Mouse (Mus musculus): ENCODE measurements around the gene Ucn2.
A peak's percentile ranks its signal among the peaks of the same experiment; 100 is the strongest.

Ucn2 gene

GRCm38 (mm10) chr9:108992085-108992469, 6.3 kb downstream of the Ucn2 start:
- DNase-seq (ENCODE audit: low read depth in 1 of 2, low spot score in 2 of 2) = no peak

DNA sequence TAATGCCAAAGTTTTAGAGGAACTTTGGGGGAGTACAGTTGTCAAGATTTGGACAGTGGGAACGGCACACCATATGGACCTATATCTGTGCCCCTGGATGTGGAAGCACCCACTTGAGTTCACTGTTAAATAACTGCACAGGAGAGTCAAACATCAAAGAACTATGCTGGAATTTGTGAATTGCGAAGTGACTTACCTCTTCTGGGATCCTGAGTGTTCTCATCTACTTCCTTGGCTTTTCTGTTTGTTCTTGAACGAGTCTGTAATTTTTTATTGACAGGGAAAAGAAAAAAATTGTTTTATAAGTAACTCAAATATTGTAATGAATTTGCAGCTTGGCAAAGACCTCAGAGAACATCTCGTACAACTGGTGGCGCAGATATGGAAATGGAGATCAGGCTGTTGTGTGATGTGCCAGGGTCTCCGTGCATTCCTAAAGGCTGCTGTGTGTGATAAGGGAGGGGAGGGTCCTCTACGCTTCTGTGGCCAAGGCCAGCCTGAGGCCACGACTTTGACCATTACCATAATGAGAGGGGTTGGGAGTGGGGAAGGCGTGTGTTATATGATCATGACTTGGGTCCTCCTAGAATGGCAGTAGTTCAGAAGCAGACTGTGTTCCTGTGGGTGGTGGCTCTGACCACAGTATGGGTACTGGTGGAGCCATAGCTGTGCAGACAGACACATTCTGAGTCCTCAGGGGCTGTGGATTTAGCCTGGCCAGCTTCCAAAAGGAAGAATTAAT, 7.0 kb downstream of the Ucn2 start:
- DNase-seq (ENCODE audit: low read depth in 1 of 2, low spot score in 2 of 2) = no peak

DNA sequence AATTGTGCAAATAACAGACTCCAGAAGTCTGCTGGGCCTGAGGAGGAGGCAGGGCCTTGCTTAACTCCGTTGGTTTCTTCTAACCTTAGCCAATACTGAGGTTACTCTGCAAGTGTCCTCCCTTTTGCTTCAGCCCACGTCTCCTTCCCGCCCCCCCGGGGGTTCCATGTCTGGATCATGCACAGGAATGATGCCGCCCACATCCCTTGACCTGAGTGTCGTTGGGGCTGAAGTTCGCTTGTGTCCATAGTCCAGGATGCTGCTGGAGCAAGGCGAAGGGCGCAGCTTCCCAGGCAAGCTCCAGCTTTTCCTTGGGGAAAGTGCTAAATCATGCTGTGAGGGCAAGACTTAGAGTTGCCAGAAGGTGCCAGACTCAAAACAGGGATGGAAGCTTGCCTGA, 10.6 kb downstream of the Ucn2 start:
- DNase-seq (ENCODE audit: low read depth in 1 of 2, low spot score in 2 of 2) = no peak

DNA sequence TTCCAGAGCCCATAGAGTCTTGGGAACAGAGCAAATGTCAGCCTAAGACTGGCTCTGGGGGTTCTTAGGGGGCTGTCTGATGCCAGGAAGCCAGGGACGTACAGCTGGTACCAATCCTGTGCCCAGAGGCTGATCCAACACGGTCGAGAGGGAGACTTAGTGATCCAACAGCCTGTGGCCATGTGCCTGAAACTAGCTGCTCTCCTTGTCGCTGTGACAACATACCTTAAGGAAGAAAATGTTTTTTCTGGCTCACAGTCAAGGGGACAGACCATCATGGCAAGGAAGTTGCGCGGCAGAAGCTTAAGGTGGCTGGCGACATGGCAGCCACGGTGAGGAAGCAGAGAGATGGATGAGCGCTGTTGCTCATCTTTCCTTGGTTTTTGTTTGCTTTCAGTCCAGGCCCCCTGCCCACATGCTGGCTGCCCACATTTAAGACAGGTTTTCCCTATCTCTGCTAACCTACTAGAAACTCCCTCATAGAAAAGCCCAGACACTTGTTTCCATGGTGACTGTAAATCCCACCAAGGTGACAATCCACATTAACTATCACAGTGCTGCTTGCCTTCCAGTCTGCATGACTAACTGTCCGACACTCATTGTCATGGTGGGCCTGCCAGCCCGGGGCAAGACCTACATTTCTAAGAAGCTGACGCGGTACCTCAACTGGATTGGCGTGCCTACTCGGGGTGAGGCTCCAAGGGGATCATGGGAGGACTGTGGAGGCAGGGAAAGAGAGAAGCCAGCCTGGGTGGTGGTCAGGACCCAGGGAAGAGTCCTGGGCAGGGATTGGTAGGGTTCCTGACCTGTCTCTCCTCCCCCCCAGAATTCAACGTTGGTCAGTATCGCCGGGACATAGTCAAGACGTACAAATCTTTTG, 12.7 kb downstream of the Ucn2 start:
- DNase-seq (ENCODE audit: low read depth in 1 of 2, low spot score in 2 of 2) = no peak

- DNase-seq (ENCODE audit: low read depth in 1 of 2, low spot score in 2 of 2) = peak in 1 of 2 experiments; percentile 32
These were observed 13.3 kb downstream of the Ucn2 start for GRCm38 (mm10) chr9:108999167-108999526.

- peak in 1 of 2 experiments; percentile 53 for DNase-seq (ENCODE audit: low read depth in 1 of 2, low spot score in 2 of 2)
These were observed 14.9 kb downstream of the Ucn2 start for GRCm38 (mm10) chr9:109000726-109001125.

- no peak for DNase-seq (ENCODE audit: low read depth in 1 of 2, low spot score in 2 of 2)
These were observed 17.4 kb downstream of the Ucn2 start for GRCm38 (mm10) chr9:109003201-109003600.

DNA sequence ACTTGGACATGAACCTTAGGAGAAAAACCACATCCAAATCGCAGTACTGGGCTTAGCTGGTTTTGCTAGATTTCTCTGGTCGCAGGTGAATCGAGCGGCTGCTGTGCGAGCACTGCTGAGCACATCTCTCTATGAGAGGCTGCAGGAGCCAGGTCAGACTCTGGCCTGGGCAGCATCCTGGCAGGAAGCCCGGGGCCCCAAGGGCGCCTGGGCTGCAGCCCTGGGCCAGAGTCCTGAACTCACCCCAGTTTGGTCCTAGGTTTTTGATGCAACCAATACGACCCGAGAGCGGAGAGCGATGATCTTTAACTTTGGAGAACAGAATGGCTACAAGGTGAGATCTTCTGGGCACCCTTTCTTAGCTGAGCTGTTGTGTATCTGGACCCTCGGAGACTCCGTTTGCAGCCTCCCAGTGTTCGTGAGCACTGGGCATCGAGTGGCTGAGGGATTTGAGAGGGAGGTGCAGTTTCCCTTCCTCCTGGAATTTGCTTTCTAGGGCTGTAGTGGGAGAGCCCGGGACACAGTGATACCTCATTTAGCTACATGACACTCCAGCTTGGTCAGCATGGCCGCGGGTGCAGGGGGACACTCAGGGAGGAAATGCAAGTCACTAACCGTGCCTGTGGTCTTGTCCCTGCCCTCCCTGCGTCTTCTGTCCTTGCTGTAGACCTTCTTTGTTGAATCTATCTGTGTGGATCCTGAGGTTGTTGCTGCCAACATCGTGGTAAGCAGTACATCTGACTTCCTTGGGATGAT, 21.4 kb downstream of the Ucn2 start:
- DNase-seq (ENCODE audit: low read depth in 1 of 2, low spot score in 2 of 2) = no peak

DNA sequence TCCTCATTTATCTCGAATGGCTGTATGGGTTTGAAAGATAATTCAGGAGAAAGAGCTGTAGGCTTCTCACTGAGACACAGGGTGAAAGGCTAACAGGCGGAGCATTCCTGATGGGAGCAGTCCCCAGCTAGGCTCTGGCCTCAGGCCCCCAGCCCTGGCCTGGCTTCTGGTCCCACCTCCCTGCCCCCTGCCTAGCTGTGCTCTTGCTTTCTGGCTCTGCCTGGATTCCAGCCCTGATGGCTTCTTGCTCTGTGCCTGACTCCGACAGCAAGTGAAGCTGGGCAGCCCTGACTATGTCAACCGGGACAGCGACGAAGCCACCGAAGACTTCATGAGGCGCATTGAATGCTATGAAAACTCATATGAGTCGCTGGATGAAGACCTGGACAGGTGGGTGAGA, 22.3 kb downstream of the Ucn2 start:
- DNase-seq (ENCODE audit: low read depth in 1 of 2, low spot score in 2 of 2) = no peak

- DNase-seq (ENCODE audit: low read depth in 1 of 2, low spot score in 2 of 2) = no peak
These were observed 23.3 kb downstream of the Ucn2 start for GRCm38 (mm10) chr9:109008994-109009635.

- peak in 1 of 2 experiments; percentile 36 for DNase-seq (ENCODE audit: low read depth in 1 of 2, low spot score in 2 of 2)
These were observed 24.0 kb downstream of the Ucn2 start for GRCm38 (mm10) chr9:109009636-109010315.

DNA sequence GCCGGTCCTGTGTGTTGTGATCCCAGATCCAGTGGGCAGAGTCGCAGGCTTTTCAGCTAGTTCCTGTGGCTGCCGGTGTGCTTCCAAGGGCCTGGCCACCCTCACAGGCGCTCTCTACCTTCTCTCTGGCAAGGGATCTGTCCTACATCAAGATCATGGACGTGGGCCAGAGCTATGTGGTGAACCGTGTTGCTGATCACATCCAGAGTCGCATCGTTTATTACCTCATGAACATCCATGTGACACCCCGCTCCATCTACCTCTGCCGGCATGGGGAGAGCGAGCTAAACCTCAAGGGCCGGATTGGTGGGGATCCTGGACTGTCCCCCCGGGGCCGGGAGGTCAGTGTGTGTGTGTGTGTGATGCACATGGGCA, 24.5 kb downstream of the Ucn2 start:
- no peak for DNase-seq (ENCODE audit: low read depth in 1 of 2, low spot score in 2 of 2)

DNA sequence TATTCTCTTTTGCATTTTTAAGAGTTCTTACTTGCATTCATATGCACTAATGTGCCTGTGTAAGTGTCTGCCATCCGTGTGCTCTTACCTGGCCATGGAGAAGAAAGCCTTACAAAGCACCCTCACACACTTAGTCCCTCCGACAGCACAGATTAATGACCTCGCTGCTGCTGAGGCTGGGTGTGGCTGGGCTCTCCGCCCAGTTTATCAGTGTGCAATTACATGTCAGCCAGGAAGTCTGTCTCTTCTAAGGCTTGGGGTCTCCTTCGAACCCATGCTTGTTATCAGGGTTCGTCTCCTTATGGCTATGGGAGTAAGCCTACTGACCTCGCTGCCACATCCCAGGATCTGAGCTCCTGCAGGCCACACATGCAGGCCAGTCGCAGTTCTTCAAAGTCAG, 29.6 kb downstream of the Ucn2 start:
- DNase-seq (ENCODE audit: low read depth in 1 of 2, low spot score in 2 of 2) = no peak

DNA sequence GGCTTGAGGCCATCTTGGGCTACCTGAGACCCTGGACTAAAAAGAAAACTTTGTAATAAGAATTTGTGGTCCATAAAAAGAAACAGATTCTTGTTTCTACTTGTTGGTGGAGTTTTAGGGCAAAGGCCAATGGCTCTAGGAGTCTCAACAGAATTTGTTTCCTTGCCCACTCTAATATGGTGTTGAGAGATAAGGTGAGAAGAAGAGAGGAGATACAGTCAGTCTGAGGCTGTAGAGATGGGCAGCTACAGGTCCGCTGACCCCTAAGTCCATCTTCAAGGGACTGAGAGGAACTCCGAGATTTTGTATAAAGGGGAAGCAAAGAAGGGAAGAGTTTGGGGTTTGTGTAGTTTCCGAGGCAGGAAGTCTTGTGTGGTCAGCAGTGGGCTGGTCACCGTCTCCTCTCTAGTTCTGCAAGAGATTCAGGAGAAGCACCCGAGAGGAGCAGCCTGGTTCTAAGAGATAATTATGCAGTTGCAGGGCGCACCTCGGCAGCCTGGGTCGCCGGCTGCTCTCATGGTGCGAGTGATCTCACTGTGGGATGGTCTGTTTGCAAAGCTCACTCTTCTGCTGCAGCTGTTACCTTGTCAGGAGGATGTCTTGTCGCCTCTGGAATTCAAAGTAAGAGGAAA, 31.3 kb downstream of the Ucn2 start:
- DNase-seq (ENCODE audit: low read depth in 1 of 2, low spot score in 2 of 2) = peak in 1 of 2 experiments; percentile 30

- DNase-seq (ENCODE audit: low read depth in 1 of 2, low spot score in 2 of 2) = peak in 1 of 2 experiments; percentile 64
These were observed 35.6 kb downstream of the Ucn2 start for GRCm38 (mm10) chr9:109021428-109021827.

- DNase-seq (ENCODE audit: low read depth in 1 of 2, low spot score in 2 of 2) = peak in 1 of 2 experiments; percentile 51
These were observed 37.3 kb downstream of the Ucn2 start for GRCm38 (mm10) chr9:109022866-109023685.

DNA sequence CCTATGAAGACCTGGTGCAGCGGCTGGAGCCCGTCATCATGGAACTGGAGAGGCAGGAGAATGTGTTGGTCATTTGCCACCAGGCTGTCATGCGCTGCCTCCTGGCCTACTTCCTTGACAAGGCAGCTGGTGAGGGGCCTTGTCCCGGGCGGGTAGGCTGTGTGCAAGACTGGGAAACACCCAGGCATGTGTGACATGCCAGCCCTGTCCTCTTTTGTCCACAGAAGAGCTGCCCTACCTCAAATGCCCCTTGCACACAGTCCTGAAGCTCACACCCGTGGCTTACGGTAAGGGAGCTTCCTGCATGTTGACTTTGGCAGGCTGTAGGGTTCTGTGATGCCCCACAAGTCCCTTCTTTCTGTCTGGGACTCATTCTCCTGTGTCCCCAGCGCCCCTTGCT, 41.7 kb downstream of the Ucn2 start:
- DNase-seq (ENCODE audit: low read depth in 1 of 2, low spot score in 2 of 2) = no peak

DNA sequence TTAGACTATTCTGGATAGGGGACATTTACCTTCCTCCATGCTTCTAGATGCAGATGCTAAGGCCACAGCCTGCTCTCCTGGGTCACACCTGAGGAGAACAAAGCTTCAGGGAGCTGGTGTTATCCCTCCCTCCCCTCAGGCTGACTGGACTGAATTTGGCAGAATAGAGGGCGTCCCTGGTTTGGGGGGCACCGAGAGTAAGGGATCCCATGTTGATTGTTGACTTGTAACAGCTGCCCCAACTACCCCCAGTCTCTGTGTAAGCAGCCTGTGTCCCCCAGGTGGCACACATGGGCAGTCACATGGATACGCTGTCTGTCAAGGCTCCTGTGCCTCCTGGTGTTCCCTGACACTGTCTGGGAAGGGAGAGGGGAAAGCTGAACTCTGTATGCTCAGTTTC, 42.6 kb downstream of the Ucn2 start:
- DNase-seq (ENCODE audit: low read depth in 1 of 2, low spot score in 2 of 2) = no peak

- no peak for DNase-seq (ENCODE audit: low read depth in 1 of 2, low spot score in 2 of 2)
These were observed 43.1 kb downstream of the Ucn2 start for GRCm38 (mm10) chr9:109028919-109029318.
